Mouse (Mus musculus) retina, adult 2 months (tissue): ENCODE results near the gene C3.

Source experiments
- DNase-seq: peaks from one replicate; pipeline ENCODE4 v3.0.0-alpha.2; 2012; ENCODE audit warnings: low read depth, low spot score

The C3 gene

GRCm38 (mm10) chr17:57228014-57228413 is at the start of gene C3:
C3 (minus strand) TSS chr17:57228136.
- DNase-seq = no peak

DNA sequence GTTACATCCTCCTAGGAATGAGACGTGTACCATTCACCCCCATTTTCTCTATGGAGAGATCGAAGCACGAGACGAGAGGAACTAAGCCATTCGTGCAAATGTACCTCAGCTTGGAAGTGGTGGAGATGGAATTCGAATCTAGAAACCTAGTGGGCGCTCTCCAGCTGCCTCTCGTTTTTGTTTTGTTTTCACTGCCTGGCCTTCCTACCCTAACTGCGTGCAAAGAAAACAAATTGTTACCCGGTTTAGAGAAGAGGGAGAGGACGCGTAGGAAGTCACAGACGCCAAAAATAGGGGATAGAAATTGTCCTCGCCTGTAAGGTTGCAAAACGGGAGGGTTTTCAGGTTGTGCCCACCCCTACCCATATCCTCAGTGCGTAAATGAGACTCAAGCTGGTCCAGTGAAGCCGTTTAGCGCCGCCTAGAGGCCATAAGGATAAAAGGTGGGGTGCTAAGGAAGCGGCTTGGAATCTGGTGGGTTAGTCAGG is 48.7 kb upstream of the C3 start:
- DNase-seq = peak; percentile 75

DNA sequence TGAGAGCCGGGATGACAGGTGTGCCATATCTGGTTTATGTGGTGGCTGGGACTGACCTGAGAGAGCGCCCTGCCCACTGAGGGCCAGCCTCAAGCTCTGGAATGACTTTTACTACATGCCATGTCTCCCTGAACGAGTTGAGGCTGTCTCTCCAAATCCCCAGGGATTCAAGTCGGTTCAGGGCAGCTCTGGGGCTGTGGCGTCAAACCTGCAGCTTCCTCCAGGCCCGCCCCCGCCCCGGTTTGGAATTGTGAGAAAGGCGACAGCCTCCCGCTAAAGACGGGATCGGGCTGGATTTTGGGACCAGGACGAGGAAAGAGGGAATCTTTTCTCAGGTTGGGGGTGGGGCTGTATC is 48.0 kb upstream of the C3 start:
- DNase-seq = no peak

DNA sequence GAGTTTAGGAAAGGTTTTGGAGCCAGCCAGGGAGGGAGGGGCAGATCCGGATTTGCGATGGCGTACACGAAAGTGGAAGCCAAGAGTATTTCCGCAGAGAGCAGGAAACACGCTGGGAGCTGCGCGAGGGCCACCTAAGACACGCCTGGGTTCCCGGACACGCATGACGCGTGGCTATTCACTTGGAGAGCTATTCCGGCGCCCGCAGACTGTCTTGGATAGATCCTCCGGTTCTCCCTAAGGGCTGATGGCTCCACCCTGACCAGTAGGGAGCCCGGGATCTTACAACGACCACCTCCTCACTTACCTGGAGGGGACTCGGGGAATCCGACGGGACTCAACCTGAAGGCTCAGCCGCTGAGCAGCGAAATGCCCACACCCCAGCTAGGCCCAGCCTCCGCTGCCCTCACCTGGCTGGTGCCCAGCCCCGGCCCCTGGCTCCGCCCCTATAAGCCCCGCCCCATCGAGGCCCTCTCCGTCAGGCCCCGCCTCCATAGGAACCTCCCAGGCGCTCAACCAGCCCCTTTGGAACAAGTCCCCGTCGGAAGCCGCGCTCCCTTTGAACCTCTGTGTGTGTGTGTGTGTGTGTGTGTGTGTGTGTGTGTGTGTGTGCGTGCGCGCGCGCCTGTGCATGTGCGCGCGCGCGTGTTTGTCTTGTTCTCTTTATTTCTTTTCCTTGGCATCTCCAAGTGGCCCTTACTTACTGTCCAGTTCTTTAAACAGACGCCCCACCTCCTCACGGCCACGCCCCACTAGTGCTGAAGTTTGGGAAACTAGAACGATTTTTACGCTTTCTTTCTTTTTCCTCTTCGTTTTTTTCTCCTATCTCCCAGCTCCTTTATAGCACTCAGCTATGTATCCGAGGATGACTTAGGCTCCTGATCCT is 47.4 kb upstream of the C3 start:
- DNase-seq = peak; percentile 71

DNA sequence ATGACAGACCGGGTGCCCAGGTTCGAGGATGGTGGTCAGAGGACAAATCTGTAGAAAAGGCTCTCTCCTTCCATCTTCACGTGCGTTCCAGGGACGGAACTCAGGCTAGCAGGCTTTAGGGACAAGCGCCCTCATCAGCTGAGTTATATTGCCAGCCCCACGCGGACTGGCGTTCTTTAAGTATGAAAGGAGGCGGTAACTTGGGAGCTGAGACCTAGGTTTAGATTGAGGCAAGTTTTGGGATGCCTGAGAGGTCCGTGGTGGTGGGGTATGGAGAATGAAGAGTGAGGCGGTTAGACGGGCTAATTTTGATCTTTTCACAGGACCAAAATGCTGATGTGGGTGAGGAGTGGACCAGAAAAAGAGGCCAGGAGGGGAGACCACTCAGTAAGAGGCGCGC is 46.8 kb upstream of the C3 start:
- DNase-seq = no peak

DNA sequence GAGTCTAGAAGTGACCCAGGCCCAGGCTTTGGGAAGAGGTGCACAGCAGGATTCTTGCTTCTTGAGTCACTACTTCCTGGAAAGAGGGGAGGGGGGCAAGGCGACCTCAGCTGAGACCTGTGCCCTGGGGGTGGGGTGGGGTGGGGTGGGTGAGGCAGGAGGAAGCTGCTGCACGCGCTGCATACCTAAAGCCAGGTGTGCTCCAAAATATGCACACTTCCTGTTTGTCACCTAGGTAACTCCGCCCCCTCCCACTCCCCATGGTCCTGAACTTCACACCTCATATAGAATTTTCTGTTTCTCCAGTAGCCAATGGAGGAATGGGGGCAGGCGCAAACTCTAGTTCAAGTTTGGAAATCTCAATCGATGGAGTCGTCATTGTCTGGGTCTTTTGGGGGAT is 45.9 kb upstream of the C3 start:
- DNase-seq = no peak

- DNase-seq = no peak
Observed at GRCm38 (mm10) chr17:57271301-57271700, 43.4 kb upstream of the C3 start.

DNA sequence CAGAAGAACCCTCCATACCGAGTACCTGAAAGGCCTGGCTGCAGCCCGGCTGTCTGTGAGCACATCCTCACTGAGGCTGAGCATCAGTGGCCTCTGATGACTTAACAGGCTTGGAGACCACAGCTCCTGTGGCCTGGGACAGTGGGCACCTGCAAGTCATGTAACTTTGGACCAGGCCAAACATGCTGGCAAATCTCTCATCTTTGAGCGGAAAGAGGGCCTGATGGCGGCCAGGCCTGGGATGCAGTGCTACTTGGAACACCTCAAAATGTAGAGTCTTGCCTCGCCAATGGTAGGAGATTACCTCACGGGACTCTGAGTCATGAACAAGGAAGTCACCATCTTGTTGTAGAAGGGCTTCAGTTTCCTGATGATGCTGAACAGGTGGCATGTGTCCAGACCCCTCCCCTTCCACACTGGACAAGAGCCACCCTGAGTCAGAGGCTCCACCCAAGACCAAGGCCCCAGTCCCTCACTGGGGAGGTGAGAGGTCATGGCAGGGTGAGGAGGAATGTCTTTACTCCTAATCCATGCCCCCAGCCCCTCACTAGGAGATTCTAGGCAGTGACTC is 39.7 kb upstream of the C3 start:
- DNase-seq = no peak

DNA sequence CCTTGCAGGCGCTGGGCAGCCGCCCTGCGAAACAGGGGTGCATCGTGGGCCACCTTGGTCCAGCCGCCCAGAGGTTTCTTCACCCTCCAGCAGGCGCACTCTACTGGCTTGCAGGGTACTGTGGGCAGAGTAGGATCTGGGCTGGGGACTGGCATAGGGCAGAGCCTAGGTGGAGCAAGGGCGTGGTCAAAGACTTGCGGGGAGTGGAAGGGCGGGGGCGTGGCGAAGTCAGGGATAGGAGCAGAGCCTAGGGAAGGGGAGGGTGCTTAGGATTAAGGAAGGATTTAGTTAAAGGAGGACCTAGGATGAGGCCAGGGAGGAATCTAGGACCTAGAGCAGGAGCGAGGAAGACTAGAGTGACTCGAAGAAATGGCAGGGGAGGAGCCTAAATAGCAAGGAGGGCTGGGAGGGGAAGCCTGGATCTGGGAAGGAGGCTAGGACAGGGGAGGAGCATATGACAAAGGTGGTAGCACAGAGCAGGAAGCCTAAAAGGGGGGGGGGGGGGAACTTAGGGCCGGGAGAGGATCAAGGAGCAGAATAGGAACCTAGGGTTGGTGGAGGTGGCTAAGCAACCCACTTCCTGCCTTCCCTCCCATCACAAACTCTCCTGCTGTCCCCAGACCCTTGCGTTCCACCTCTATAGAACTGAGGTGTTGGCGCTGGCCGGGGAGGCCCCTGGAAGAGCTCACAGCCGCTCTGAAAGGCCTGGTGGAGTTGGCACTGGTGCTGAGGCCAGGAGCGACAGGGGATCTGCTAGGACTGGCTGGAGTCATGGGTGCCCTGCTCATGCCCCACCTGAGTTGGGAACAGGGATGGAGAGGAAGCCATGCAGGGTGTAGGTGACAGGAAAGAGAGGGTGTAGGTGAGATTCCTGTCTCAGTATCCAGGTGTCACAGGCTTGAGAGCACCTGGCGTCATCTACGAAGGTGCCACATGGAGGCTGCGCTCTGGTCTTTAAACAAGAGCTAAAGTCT is 37.3 kb upstream of the C3 start:
- no peak for DNase-seq

DNA sequence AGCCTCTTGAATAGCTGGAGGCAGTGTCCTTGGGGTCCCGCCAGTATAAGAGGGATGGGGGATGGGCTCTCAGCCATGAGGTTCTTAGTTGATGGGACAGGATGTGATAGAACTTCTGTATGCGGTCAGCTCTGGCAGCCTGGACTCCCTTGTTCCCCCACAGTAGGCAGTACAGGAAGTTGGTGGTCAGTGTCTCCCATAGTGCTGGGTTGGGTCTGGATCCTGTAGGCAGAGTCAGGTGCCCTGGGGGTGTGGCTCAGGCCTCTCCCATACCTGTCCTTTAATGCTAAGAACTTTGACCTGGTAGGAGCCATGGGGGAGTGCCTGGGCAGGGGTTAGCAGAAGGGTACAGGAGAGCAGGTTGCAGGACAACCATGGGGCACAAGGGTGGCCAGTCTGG is 36.2 kb upstream of the C3 start:
- no peak for DNase-seq

GRCm38 (mm10) chr17:57262901-57263550 is 35.1 kb upstream of the C3 start:
- DNase-seq = no peak

DNA sequence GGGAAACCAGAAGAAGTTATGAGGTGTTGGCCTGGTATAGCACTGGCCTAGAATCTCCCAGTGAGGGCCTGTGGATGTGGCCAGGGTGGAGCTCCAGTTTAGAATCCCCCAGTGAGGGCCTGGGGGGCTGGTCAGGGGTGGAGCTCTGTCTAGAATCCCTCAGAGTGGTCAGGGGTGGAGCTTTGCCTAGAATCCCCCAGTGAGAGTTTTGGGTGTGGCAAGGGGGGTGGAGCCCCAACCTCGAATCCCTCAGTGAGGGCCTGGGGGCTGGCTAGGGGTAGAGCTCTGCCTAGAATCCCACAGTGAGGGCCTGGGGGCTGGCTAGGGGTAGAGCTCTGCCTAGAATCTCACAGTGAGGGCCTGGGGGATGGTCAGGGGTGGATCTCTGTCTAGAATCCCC is 33.9 kb upstream of the C3 start:
- DNase-seq = no peak

DNA sequence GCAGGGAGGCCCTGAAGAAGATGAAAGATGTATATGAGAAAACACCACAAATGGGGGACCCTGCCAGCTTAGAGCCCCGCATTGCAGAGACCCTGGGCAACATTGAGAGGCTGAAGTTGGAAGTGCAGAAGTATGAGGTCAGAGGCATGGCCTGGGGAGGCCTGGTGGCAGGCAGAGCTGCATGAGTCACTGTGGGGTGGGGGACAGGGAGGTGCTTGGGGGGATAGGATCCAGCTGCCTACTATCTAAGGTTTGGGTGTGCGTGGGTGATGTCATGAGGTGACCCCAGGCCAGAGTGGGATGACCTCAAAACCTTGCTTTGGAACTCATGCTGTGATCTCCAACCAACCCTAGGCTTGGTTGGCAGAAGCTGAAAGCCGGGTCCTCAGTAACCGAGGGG is 33.4 kb upstream of the C3 start:
- no peak for DNase-seq

- DNase-seq = no peak
Observed at GRCm38 (mm10) chr17:57260351-57260750, 32.4 kb upstream of the C3 start.

DNA sequence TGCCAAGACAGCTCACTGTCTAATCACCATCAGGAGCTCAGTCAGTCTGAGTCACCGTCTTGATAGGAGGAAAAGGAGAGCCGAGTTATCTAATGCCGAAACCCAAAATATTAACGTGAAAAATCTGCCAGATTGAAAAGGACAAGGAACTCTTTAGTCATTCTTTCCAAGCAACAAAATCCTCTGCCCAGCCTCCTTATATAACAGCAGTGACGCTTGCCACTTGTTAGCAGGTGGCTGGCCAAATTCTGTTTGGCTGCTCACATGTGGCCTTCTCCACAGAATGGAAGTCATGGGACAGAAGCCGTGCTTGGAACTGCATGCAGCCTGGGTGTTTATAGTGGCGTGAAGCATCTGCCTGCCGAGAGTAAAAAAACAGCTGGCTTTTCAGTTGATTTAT is 31.8 kb upstream of the C3 start:
- DNase-seq = no peak

GRCm38 (mm10) chr17:57258191-57258590 is 30.3 kb upstream of the C3 start:
- DNase-seq = no peak

DNA sequence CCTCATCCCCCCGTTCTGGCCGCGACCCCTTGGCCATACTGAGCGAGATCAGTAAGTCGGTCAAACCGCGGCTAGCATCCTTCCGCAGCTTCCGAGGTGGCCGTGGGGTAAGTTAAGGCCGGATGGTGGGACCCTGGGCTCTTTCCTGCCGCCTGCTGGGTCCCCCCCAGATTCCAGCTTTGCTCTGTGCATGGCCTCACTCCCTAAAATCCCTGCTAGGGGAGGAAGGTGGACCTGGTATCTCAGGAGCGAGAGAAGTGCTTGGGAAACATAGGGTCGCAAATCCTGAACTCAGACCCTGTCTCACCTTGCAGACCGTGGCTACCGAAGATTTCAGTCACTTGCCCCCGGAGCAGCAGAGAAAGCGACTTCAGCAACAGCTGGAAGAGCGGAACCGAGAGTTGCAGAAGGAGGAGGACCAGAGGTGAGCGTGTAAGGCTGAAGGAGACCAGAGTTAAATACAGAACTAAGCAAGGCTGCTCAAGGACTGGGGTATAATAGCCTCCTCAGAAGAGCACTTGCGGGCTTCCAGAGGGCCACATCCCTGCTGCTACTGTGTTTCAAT is 29.1 kb upstream of the C3 start:
- DNase-seq = no peak

DNA sequence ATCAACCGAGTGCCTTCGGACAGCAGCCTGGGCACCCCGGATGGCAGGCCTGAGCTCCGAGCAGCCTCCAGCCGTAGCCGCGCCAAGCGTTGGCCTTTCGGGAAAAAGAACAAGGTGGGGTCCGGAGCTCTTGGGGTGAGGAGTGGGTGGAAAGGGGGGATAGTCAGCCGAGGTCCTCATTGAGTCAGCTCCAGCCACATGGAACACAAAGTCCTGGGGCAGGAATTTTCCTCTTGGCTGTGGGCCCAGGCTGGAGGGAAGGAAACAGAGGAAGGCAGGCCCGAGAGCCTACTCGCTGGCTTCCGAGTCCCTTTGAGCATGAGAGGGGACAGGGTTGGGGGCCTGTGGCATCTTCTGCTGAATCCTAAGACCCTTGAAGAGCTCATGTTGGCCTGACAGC is 27.4 kb upstream of the C3 start:
- no peak for DNase-seq

DNA sequence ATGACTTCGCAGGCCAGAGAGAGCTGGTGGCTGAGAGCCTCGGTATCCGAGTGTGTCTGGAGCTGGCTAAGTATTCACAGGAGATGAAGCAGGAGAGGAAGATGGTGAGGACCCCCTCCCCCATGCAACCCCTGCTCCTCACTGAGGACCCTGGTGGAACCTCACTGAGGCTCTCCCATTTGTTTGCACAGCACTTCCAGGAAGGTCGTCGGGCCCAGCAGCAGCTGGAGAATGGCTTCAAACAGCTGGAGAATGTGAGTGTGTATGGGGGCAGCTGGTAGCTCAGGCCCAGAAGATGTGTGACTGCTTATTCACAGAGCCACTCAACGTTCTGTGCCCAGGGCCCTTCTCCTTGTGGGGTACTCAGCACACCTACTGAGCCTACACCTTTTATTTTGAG is 25.4 kb upstream of the C3 start:
- no peak for DNase-seq

- DNase-seq = no peak
Observed at GRCm38 (mm10) chr17:57251431-57251830, 23.5 kb upstream of the C3 start.

GRCm38 (mm10) chr17:57250461-57251160 is 22.7 kb upstream of the C3 start:
- DNase-seq = no peak
